Comparison of ENCODE assay signal across 37 mouse cellular contexts in the genomic region with DNA sequence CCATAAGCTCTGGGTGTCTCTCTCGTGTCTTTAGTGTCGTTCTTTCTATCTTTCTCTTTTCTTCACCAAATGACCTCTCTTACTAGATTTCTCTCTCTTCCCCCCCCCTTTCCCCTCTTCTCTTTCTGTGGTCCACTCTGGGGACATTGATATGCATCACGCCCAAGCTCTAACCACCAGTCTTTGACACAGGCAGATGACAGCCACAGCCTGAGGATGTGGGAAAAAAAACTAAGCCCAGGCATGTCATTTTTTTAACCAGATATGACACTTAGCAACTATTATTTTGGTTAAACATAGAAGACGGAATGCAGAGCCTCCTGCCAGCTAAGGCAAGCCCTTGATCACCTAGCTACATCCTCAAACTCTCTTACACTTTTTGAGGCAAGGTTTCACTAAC. TPM values are rescaled to one million over a fixed set of nuclear protein-coding genes. Genes with fewer than 3 reads are reported as not detected.
DNase-seq lines count a peak whose midpoint lies in the region; ATAC-seq and TF ChIP-seq lines count a peak whose summit lies in the region.
"Had no signal": no experiment of that assay in that cellular context is flagged by ENCODE, and none has a peak within 500 bp of the region (broad histone marks: within the 10 kb centered on the region; RNA-seq: fewer than 3 reads in every experiment).

No protein-coding gene starts in this region.

- H3K27ac ChIP-seq in small intestine, adult 2 months (ENCODE audit: insufficient read depth, low read depth, low read length): peak overlapping the region; percentile 35; the same call in 1 of the 2 replicates
- H3K27ac ChIP-seq: embryonic facial prominence, embryonic 13.5 days; forebrain, embryonic 10.5 days; gastrocnemius, adult 2 months; heart, embryonic 15.5 days; hindbrain, embryonic 13.5 days; kidney, embryonic 15.5 days; liver, embryonic 12.5 days; neural tube, embryonic 15.5 days had no signal

- no peaks in the 10 kb centered on the region for H3K27me3 ChIP-seq in small intestine, adult 2 months (ENCODE audit: control insufficient read depth, insufficient read depth, low read length)
- H3K27me3 ChIP-seq: embryonic facial prominence, embryonic 13.5 days; heart, embryonic 15.5 days; hindbrain, embryonic 13.5 days; kidney, embryonic 15.5 days; liver, embryonic 12.5 days; neural tube, embryonic 15.5 days had no signal

- H3K36me3 ChIP-seq in small intestine, adult 2 months (ENCODE audit: control insufficient read depth, insufficient read depth, low read length): no peaks in the 10 kb centered on the region
- H3K36me3 ChIP-seq: embryonic facial prominence, embryonic 13.5 days; forebrain, embryonic 10.5 days; heart, embryonic 15.5 days; hindbrain, embryonic 13.5 days; kidney, embryonic 15.5 days; liver, embryonic 12.5 days; neural tube, embryonic 15.5 days had no signal

- intact Hi-C loops in heart, postnatal 14 days (cut with DNase I): no loop called here

- TF ChIP-seq CTCF in small intestine, adult 2 months (IDR thresholded peaks at IDR 0.05; ENCODE audit: extremely low read depth, insufficient read length, insufficient replicate concordance, low read depth, low read length): no peak

- ATAC-seq in activated CD4-positive, CD25-positive, alpha-beta regulatory T cell, adult 4 months: peak; percentile 26
- peak; percentile 14 for ATAC-seq in inflammation-experienced regulatory T-cells, adult 6 months
- ATAC-seq: forebrain, embryonic 16.5 days; liver, embryonic 12.5 days; liver, postnatal 0 days had no signal

- DNase-seq in CD4-positive helper T cell, adult 2 months (ENCODE audit: low read depth, low spot score): peak; percentile 79
- DNase-seq in c-Kit-positive CD71-positive TER-119-positive erythroid progenitor cells, embryonic 14.5 days (ENCODE audit: low spot score): no peak
- DNase-seq in thymus, postnatal 0 days (ENCODE audit: low spot score): no peak
- DNase-seq in heart, postnatal 14 days: no peak
- DNase-seq: adrenal gland, adult 8-10 months; B cell, adult 2 months; cerebellum, adult 11-12 months; cerebellum, adult 9-11 months; gastrocnemius, adult 2 months; heart, postnatal 36 days; kidney, adult 18-20 months; left cerebral cortex, postnatal 4 days; liver, postnatal 0 days; lung, postnatal 36 days; midbrain, embryonic 14.5 days; retina, postnatal 1 day; right cerebral cortex, postnatal 14 days; spleen, adult 18-20 months; thymus, adult 2 months; thymus, postnatal 4 days had no signal

- 65% methylated on average over 4 of the region's 4 CpGs for WGBS in small intestine, adult 2 months

- H3K4me1 ChIP-seq in small intestine, adult 2 months (ENCODE audit: control insufficient read depth, insufficient read depth, insufficient read length, low read length): no peaks in the 10 kb centered on the region; the same call in 1 of the 2 replicates

- no peak for TF ChIP-seq POLR2A in small intestine, adult 2 months (IDR thresholded peaks at IDR 0.05; ENCODE audit: low read depth, low read length)

- H3K4me3 ChIP-seq in small intestine, adult 2 months (ENCODE audit: low read depth, low read length): no peak overlapping the region; the same call in 1 of the 2 replicates
- H3K4me3 ChIP-seq: embryonic facial prominence, embryonic 13.5 days; forebrain, embryonic 10.5 days; gastrocnemius, adult 2 months; heart, embryonic 15.5 days; hindbrain, embryonic 13.5 days; kidney, embryonic 15.5 days; liver, embryonic 12.5 days; neural tube, embryonic 15.5 days had no signal

RNA-seq across cellular contexts. Expression of gene Nkg7, which starts 1.7 kb away (rescaled TPM):
- polyA plus RNA-seq in activated CD4-positive, CD25-positive, alpha-beta regulatory T cell, adult 4 months (2017; shearing (Covaris generic)): 100 to 1,000 TPM; 381 to 402 TPM
- polyA plus RNA-seq in inflammation-experienced regulatory T-cells, adult 6 months (2017; shearing (Covaris generic)): 1,000 to 10,000 TPM in 1 of 3 experiments, 100 to 1,000 TPM in 2; 132 to 2,523 (median 190) TPM
- polyA plus RNA-seq in small intestine, adult 2 months (2012; rRNA removed): 28.1 and 31.3 TPM in 2 replicates
- 94.0 and 101 TPM in 2 replicates for polyA plus RNA-seq in thymus, postnatal 0 days (2015; fragmentation: Nextera tagmentation; extraction: Ambion mirVana)
- not detected for total RNA-seq in heart, postnatal 14 days (2021)
- total RNA-seq: gastrocnemius, adult 2 months; heart, postnatal 36 days; layer of hippocampus, adult 18-20 months; layer of hippocampus, postnatal 25 days; left cerebral cortex, postnatal 4 days had no signal
- polyA plus RNA-seq: forebrain, embryonic 10.5 days; forebrain, embryonic 16.5 days; kidney, embryonic 15.5 days; midbrain, embryonic 14.5 days; neural tube, embryonic 15.5 days had no signal

RNA-seq across cellular contexts. Expression of gene Cldnd2, which starts 2.0 kb away (rescaled TPM):
- polyA plus RNA-seq in activated CD4-positive, CD25-positive, alpha-beta regulatory T cell, adult 4 months (2017; shearing (Covaris generic)): 1 to 10 TPM in 1 of 2 experiments, not detected in 1; 1.4 TPM
- under 1 TPM in 1 of 3 experiments, not detected in 2; 0.80 TPM for polyA plus RNA-seq in inflammation-experienced regulatory T-cells, adult 6 months (2017; shearing (Covaris generic))
- polyA plus RNA-seq in small intestine, adult 2 months (2012; rRNA removed): not detected in 2 replicates
- not detected in 2 replicates for polyA plus RNA-seq in thymus, postnatal 0 days (2015; fragmentation: Nextera tagmentation; extraction: Ambion mirVana)
- total RNA-seq in heart, postnatal 14 days (2021): not detected
- total RNA-seq: adrenal gland, adult 8-10 months; gastrocnemius, adult 2 months; heart, postnatal 36 days; layer of hippocampus, adult 18-20 months; layer of hippocampus, postnatal 25 days; left cerebral cortex, postnatal 4 days; monocyte, adult 5-6 weeks had no signal
- polyA plus RNA-seq: embryonic facial prominence, embryonic 13.5 days; forebrain, embryonic 10.5 days; forebrain, embryonic 16.5 days; heart, embryonic 15.5 days; hindbrain, embryonic 13.5 days; intestine, embryonic 14.5 days; kidney, embryonic 15.5 days; limb, embryonic 14.5 days; liver, embryonic 12.5 days; liver, postnatal 0 days; lung, embryonic 16.5 days; midbrain, embryonic 14.5 days; neural tube, embryonic 15.5 days; thymus, adult 2 months had no signal

RNA-seq across cellular contexts. Expression of gene Etfb, which starts 5.3 kb away (rescaled TPM):
- 100 to 1,000 TPM; 235 to 271 TPM for polyA plus RNA-seq in activated CD4-positive, CD25-positive, alpha-beta regulatory T cell, adult 4 months (2017; shearing (Covaris generic))
- 100 to 1,000 TPM; 173 to 290 (median 214) TPM for polyA plus RNA-seq in inflammation-experienced regulatory T-cells, adult 6 months (2017; shearing (Covaris generic))
- polyA plus RNA-seq in small intestine, adult 2 months (2012; rRNA removed): 45.1 and 66.8 TPM in 2 replicates
- 232 and 257 TPM in 2 replicates for polyA plus RNA-seq in thymus, postnatal 0 days (2015; fragmentation: Nextera tagmentation; extraction: Ambion mirVana)
- 1,000 to 10,000 TPM; 1,151 to 1,177 TPM for total RNA-seq in heart, postnatal 14 days (2021)

RNA-seq across cellular contexts. Expression of gene Gm45233, which starts 5.3 kb away (rescaled TPM):
- not detected for polyA plus RNA-seq in activated CD4-positive, CD25-positive, alpha-beta regulatory T cell, adult 4 months (2017; shearing (Covaris generic))
- not detected for polyA plus RNA-seq in inflammation-experienced regulatory T-cells, adult 6 months (2017; shearing (Covaris generic))
- polyA plus RNA-seq in small intestine, adult 2 months (2012; rRNA removed): 0.29 TPM in 1 of 2 replicates, not detected in the other
- polyA plus RNA-seq in thymus, postnatal 0 days (2015; fragmentation: Nextera tagmentation; extraction: Ambion mirVana): 0.17 TPM in 1 of 2 replicates, not detected in the other
- 1 to 10 TPM in 1 of 2 experiments, under 1 TPM in 1; 0.45 to 1.5 TPM for total RNA-seq in heart, postnatal 14 days (2021)
- total RNA-seq: monocyte, adult 5-6 weeks had no signal
- polyA plus RNA-seq: liver, postnatal 0 days; lung, embryonic 16.5 days; midbrain, embryonic 14.5 days had no signal

RNA-seq across cellular contexts. Expression of gene Lim2, which starts 11.1 kb away (rescaled TPM):
- not detected for polyA plus RNA-seq in activated CD4-positive, CD25-positive, alpha-beta regulatory T cell, adult 4 months (2017; shearing (Covaris generic))
- polyA plus RNA-seq in inflammation-experienced regulatory T-cells, adult 6 months (2017; shearing (Covaris generic)): not detected
- polyA plus RNA-seq in small intestine, adult 2 months (2012; rRNA removed): not detected in 2 replicates
- polyA plus RNA-seq in thymus, postnatal 0 days (2015; fragmentation: Nextera tagmentation; extraction: Ambion mirVana): not detected in 2 replicates
- total RNA-seq in heart, postnatal 14 days (2021): not detected
- total RNA-seq: adrenal gland, adult 8-10 months; gastrocnemius, adult 2 months; heart, postnatal 36 days; layer of hippocampus, adult 18-20 months; layer of hippocampus, postnatal 25 days; left cerebral cortex, postnatal 4 days; monocyte, adult 5-6 weeks had no signal
- polyA plus RNA-seq: embryonic facial prominence, embryonic 13.5 days; forebrain, embryonic 10.5 days; forebrain, embryonic 16.5 days; heart, embryonic 15.5 days; hindbrain, embryonic 13.5 days; kidney, embryonic 15.5 days; limb, embryonic 14.5 days; liver, embryonic 12.5 days; liver, postnatal 0 days; lung, embryonic 16.5 days; midbrain, embryonic 14.5 days; neural tube, embryonic 15.5 days had no signal
